Mouse (Mus musculus) lung, postnatal 14 days (tissue): ENCODE results near the gene Adrm1.
"Not testable (repeated sequence)": the region's sequence is repeated elsewhere in the genome, so short reads cannot be mapped to it uniquely, and the experiment has no call there.

Experiments
- DNase-seq: peaks from one replicate; pipeline ENCODE4 v3.0.0; 2021

Gene Adrm1

DNA sequence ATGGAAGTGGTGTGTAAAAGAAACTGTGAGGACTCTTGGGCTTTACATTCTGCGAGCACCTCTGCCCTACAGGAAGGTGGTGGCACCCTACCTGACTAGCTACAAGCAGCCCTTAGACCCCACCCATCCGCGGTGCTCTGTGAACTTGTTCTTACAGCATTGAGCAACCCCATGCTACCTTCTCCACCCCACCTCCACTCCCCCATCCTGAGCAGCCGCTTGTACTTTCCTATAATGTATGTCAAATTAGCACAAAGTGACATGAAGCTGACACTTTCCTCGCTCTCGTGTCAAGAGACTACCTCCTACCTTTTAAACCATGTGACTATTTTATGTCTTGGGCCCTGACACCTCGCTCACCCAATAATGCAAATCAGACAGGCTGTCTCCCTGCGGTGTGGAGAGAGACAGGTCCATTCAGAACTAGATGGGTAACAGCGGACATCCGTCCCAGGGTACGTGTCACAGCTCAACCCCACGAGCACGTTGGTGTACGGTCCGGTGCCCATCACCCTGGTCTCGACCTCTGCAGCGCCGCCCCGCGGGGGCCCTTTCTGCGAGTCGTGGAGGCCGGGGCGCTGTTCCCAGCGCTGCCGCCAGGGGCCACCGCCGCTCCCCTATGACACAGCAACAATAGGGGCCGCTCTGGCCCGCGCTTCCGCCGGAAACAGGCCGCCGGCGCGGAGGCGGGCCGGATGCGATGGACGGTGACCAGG is at the start of gene Adrm1:
Adrm1 (plus strand) TSS at position 680 of the 716 bp plus-strand sequence.
- DNase-seq: peak; percentile 97

DNA sequence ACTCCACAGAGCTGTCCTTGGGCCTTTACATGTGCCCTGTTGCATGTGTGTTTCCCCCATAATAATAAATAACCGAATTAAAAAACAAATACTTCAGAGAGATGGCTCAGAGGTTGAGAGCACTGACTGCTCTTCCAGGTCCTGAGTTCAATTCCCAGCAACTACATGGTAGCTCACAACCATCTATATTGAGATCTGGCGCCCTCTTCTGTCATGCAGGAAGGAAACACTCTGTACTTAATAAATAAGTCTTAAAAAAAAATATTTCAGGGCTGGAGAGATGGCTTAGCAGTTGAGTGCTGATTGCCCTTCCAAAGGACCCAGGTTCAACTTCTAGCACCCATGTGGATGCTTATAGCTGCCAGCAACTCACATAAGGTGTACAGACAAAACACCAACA is 47.1 kb upstream of the Adrm1 start:
- DNase-seq: no peak

DNA sequence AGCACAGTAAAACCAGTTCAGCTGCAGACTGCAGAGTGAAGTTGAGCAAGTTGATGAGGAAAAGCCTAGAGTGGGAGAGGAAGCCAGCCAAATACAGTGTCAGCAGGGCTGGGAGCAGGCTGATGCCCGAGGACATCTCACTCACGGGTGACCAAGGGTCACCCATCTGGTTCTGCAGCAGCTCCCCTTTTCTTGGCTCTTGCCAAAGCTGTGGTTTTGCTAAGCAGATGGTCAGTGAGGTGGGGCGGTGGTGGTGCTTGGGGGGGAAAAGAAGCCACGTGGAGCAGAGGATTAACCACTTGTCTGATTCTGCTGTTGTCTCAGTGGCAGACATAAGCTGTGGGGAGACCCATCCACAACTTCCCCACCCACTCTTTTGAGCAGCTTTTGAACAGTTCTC is 45.1 kb upstream of the Adrm1 start:
- DNase-seq: peak; percentile 60

DNA sequence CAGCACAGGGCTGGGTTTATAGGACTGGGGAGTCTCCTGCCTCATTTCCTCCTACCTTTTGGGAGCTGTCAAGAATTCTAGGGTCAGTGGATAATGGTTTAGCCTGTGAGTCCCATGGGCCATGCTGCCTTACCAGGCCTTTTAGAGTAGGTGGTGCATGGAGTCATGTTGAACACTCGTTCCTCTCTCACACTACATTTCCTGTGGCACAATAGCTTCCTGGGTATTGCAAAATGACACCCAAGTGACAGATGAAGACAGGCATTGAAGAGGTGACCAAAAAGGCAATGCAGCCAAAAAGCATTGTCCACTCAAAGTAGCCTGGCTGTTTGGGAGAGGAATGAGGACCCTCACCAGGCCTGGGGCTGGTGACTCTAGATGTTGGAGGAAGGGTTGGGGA is 43.6 kb upstream of the Adrm1 start:
- no peak for DNase-seq

DNA sequence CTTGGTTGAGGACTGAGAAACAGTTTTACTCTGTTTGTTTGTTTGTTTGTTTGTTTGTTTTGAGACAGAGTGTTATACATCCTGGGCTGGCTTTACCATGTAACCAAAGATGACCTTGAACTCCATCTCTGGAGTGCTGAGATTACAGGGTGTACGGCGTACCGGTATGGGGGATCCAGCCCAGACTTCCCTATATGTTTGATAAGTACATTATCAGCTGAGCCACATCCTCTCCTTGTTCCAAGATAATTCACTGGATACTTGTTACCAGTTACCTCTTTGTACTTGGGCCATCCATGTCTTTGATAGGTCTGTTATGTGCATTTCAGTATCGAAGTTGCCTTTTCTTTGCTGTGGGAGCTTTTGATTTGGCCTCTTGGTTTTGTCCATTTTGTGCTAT is 38.1 kb upstream of the Adrm1 start:
- DNase-seq: no peak

DNA sequence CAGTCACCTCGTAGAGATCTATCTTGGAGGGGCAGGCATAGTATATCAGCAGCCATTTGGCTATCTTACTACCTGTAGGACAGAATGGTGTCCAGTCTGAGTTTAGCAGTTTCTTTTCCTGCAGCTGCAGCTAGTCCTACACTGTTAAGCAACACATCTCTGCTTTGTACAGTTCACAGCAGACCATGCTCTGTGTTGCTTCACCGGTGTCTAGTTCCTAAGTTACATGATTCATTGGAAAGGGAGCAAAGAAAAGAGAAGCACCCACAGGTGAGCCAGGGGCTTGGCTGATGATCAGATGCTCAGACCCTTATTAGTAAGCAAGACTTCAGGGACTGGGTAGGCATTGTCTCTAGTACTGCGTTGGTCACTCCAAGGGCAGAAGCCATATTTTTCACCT is 37.4 kb upstream of the Adrm1 start:
- no peak for DNase-seq

DNA sequence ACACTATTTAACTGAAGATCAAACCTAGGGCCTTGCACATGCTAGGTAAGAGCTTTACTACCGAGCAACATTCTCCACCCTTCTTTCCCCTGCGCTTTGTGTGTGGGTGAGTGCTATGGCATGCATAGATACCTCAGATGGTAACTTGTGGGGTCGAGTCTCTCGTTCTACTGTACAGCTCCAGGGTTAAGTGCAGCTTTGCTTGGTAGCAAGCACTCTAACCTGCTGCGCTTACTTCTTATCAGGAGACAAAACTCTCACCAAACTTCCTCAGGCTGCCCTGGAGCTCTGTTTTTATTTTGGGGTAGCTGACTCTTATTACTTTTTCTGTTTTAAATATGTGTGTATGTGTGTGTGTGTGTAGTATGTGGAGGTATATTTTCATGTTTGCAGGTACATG is 35.9 kb upstream of the Adrm1 start:
- DNase-seq: no peak

DNA sequence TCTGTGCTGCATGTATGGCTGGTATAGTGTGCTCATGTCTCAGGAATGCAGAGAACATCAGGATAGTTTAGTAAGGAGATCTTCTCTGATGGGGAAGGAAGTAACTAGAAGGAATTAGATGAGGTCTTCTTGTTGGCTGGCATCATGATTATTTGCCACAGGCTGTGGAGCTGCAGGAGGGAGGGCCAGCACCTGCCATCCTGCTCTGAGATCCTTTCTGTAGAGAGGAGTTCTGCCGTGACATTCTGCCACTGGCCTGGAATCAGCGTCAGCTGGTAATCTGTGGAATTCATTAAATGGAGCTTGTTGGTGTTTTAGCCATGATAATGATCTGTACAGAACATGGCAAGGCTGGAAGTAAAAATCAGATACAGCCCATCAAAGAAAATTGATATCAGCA is 25.2 kb upstream of the Adrm1 start:
- DNase-seq: no peak

DNA sequence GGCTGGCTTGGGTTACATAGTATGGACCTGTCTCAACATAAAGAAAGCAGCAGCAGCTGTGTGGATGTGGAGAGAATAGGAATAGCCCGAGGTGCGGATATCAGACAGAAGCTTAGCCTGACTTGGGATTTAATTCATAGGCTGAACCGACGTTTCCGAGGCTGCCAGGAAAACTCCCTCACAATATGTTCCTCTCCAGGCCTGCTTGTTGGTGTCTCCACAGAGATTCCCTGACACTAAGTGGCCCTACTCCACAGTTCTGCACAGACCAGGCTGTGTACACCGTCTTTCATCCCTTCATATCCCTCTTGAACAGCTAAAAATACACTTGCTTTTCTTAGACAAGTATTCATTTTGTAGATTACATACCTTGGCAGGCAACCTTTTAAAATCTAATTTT is 23.9 kb upstream of the Adrm1 start:
- no peak for DNase-seq

DNA sequence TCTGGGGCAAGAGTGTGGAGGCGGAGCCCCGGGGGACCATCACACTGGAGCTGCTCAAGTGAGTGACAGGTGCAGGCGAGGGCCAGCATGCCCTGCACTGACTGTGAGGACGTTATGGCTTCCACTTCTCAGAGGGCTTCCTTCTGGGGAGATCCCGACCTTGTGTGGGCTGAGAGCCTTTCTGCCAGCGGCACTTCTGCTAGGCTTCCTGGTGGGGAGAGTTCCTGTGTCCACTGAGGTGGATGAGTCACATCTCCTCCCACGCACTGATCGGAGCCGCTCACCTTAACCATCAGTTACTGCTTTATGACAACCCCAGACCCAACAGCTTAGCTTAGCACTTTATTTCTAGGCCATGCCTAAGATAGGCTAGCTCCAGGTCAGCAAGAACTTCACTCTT is 22.7 kb upstream of the Adrm1 start:
- no peak for DNase-seq

DNA sequence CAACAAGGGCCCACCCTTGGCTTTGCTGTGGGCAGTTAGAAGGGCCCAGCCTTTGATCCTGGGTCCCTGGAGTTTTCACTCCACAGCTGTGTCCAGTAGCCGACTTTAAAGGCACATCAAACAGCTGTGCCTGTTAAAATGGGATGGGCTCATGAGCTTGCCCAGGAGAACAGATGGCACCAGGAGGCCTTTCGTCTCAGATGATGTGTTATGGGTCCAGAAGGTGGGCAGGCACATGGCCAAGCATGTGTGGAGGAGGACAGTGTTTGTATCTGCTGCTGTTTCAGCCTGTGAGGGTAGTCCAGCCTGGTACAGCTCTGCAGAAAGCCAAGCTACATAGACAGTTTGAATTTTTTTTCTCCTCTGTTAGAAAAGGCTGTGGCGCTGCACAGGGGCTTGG is 16.5 kb upstream of the Adrm1 start:
- no peak for DNase-seq

DNA sequence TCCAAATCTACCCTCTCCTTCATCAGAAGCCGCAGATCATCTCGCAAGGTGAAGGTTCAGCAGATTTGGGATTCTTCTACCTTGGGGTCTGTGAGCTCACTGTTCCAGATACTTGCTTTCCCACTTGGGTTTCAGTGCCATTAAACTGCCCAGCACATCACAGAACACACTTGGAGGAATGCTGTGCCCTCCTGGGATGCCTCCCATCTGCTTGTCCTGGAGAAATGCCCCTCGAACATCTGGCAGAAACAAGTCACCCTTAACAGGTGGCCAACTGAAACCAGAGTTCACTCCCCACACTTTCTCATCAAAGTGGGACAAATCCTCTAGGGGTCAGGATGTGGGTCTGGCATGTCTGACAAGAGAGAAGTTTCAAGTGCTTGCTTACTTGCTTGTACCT is 12.7 kb upstream of the Adrm1 start:
- no peak for DNase-seq

DNA sequence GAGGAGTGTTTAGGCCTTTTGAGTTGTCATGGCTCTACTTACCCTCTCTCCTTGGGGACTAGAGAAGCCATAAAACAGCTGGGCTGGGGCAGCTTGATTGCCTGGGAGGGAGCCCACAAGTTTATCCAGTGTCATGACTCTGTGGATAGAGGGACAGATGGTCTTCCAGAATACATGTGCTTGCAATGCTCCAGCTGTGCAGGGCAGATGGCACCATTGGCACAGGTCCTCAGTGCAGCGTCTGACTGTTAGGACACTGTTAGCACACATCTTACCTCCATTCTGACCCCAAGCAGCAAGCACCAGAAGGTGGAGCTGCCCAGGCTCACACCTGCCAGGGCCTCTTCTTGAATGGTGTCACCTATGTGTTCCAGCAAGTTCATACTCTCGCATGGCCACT is 5.4 kb upstream of the Adrm1 start:
- no peak for DNase-seq

DNA sequence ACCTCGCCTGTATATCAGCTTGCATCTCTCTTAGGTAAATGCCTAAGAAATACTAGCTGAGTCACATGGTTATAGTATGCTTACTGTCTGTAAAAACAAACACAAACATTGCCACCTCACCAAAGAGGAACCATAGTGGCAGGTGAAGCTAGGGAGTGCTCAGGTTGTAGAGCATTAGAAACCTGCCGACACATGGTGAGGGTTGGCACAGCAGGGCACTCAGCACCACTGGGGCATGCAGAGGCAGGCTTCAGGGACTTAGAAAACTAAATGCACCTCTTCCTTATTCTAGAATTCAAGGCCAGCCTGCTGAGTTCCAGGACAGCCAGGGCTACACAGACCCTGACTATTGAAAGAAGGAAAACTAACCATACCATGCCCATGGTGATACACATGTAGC is 4.4 kb upstream of the Adrm1 start:
- DNase-seq: no peak

DNA sequence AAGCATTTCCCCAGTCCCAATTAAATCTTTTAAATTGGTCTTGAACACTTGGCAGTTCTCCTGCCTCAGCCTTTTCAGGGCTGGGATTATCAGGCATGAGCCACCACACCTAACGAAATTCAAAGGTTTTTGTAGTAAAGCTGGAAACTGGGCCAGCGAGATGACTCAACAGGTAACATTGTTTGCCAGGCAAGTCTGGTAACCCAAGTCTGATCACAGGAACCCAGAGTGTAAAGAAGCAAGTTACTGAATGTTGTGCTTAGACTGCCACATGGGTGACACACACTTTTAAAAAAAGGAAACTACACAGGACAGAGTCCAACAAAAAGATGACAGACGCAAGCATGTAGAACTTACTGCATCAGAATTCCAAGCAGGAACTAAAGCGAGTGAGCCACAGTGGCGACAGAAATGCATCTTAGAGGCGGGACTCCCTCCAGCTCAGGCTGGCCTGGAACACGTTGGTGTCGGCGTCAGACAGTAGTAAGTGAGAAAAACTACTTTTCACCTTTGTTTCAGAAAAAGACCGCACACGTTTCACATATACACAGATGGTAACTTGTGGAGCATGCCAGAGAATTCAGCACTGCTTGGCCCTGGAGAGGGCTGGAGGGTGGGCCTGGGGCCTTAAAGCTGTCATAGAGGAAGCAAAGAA is 1.0 kb upstream of the Adrm1 start:
- no peak for DNase-seq

DNA sequence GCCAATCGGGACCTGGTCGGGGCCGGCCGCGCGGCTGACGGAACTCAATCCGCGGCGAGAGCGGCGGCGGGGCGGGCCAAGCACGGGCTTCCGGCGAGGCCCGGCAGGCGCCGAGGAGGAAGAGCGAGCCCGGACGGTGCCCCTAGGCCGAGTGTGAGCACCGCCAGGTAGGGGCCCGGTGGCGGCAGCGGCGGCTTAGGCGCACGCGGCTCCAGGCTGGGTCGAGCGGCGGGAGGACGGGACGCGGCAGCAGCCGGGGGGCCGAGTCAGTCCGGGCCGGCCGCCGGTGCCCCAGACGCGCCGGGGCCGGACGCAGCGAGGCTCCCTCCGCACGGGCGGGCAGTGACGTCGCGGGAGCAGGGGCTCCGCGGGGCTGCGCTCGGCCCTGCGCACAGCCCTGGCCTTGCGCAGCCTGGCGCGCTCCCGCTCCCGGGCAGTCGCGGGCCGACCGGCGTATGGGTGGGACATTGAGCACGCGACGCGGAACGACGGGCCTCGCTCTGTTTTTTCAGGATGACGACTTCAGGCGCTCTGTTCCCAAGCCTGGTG is 311 bp downstream of the Adrm1 start:
- peak; percentile 37 for DNase-seq

DNA sequence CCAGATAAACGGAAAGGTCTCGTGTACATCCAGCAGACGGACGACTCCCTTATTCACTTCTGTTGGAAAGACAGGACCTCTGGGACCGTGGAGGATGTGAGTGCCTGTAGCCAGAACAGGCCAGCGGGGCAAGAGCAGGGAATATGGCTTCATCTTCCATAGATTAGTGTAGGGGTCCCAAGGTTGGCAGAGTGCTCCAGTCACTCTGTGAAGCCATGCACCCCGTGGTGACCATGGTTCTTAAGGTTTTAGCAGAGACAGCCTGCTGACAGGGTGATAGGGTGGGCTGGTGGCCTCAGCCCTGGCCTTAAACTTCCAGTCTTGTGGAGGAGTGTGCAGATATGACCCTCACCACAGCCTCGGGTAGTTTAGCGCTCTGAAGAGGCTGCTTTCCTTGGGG is 867 bp downstream of the Adrm1 start:
- no peak for DNase-seq

DNA sequence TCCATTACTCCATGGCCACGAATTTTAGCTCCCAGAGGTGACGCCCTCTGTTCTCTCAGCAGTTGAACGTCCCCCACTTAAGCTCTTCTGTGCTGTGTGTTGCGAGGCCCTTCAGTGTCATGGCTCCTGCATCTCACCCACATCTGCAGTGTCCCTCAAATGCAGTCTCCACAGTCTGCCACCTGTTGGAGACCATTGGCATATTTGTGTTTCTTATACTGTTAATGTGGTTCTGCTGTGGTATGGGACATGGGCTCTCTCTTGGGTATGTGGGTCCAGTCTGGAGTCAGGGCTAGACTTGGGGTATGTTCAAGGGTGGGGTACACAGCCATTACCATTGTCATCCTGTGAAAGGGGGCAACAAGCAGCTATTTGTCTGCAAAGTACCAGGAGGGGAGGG is 1.9 kb downstream of the Adrm1 start:
- DNase-seq: no peak

DNA sequence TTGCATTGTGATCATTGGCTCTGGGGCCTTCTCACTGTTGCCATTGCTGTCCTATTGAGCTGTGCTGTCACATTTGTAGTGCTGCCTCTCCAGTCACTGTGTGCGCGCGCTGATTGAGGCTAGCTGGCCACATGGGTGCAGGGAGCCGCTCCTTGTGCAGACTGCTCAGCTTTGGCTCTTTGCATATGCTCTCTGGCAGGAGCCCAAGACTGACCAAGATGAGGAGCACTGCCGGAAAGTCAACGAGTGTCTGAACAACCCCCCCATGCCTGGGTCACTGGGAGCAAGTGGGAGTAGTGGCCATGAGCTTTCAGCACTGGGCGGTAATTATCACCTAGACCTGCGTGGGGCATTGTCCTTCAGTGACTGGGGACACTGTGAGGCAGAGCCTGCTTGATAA is 2.4 kb downstream of the Adrm1 start:
- DNase-seq: not testable (repeated sequence)

DNA sequence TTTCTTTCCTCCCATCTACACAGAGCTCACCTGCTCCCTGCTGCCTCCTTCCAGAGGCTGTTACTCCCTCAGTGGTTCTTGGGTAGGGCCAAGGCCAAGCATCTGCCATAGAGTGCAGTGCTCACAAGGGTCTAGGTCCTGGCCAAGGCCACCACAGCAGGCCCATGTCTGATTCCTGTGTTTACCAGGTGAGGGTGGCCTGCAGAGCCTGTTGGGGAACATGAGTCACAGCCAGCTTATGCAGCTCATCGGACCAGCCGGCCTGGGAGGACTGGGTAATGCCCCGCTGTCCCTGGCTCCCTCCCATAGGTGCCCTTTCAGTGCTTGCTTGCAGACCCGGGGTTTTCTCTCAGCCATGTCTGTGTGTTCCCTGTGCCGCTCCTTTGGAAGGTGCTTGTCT is 2.8 kb downstream of the Adrm1 start:
- no peak for DNase-seq

DNA sequence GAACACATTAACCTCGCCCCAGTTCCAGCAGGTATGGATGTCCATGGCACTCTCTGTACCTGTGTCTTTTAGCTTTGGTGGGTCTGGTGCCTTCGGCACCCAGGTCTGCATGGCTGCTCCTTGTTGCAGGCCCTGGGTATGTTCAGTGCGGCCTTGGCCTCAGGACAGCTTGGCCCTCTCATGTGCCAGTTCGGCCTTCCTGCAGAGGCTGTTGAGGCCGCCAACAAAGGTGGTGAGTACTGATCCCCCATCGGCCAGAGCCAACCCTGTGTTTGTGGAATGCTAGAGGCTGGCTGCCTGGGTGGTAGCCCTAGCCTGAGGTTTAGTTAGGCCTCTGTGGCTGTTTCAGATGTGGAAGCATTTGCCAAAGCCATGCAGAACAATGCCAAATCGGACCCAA is 4.4 kb downstream of the Adrm1 start:
- no peak for DNase-seq

DNA sequence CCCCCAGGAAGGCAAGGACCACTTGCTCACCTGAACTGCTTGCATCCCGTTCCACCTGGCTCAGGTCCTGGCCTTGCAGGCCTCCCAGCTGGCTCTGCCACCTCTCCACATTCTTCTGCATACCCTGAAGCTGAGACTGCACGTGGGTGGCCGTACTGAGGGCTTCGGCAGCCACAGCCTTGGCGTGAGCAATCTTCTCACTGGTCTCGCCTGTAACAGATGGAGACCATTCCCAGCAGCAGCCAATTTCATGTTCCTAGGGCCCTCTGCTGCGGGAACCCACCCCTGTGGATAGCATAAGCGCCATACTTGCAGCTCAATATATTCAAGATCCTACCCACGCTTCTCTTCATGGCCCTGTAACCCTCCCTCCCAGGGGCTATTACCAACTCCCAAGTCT is 10.3 kb downstream of the Adrm1 start:
- DNase-seq: no peak

DNA sequence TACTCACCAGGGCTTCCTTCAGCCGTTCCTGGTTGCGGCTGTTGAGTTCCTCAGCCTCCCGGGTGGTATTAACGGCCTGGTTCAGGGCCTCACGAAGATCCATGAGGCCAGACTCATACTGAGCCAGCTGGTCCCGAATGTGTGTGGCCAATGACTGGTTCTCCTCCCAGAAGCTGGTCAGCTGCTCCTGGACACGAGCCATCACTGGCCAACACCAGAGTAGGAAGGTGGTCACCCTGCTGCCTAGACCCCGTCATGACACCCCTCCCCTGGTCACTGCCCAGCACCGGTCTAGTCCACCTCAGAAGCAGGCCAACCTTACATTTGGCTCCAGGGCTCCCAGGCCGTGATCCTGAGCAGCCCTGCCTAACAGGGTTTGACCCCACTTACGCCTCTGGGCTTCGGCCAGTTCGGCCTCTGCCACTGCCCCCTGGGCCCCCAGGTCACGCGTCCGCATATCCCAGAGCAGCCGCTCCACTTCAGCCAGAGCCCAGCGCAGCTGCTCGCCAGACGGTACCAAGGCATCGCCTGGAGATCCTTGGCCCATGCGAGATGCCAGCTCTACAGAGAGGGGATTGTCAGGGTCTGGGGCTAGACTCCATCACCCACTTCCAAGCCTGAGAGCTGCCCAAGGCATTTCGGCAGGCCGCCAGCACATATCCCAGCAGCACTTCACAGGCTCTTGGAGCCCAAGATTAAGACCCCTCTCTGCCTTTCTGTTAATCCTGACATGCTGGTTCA is 12.9 kb downstream of the Adrm1 start:
- DNase-seq: no peak

DNA sequence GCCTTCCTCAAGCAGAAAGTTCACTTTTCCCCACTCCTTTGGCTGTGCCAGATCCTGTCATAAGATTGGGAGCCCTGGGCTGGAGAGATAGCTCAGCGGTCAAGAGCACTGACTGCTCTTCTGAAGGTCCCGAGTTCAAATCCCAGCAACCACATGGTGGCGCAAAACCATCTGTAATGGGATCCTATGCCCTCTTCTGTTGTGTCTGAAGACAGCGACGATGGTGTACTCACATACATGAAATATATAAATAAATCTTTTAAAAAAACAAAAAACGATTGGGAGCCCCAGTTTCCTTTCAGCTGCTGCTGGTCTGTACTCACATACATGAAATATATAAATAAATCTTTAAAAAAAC is 13.4 kb downstream of the Adrm1 start:
- no peak for DNase-seq
